Mouse (Mus musculus) brain, adult 2 months (tissue): Measurements from ENCODE around the gene Dnah10.
A peak's percentile ranks its signal among the peaks of the same experiment; 100 is the strongest.

Experiments
- DNase-seq: peaks from one replicate; pipeline ENCODE4 v3.0.0; 2011; ENCODE audit warnings: low read depth, low spot score

The Dnah10 gene

DNA sequence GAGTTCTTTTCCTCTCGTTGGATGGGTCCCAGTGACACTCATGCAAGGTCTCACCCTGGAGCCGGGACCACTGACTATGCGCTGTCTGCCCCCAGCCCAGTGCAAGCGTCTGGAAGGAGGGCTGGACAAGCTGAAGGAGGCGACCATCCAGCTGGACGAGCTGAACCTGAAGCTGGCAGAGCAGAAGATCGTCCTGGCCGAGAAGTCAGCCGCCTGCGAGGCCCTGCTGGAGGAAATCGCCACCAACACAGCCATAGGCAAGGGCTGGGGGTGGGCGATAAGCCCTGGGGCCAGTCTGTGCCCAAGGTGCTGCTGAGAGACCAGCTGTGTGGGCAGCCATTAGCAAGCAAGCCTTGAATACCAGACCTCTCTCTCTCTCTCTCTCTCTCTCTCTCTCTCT lies 87.6 kb downstream of the Dnah10 start:
- DNase-seq: no peak

DNA sequence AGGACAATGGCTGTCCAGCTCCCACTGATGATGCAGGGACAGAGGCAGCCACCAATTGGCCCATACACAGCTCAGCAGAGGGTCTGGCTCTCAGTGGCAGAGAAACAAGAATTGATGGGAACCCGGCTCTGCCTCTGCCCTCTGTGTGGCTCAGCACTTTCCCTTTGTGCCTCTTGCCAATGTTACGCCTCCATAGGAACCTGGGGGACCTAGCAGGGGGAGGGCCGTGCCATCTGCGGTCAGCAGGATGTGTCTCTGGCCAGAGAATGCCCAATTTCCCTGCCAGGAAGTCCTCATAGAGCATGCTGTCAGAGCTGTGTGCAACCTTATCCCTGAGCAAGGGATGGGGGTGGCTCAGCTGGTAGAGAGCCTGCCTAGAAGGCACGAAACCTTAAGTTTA lies 89.9 kb downstream of the Dnah10 start:
- peak; percentile 95 for DNase-seq

DNA sequence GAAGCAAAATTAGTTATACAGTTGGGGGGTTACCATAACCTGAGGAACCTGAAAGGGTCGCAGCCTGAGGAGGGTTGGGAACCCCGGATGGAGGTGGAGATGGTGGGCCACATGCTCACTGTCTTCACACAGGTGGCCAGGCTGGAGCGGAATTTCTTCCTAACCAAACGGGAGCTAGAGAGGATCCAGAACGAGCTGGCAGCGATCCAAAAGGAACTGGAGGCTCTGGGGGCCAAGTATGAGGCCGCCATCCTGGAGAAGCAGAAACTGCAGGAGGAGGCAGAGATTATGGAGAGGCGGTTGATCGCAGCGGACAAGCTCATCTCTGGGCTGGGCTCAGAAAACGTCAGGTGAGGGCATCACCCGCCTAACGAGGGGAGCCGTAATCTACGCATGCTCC lies 92.2 kb downstream of the Dnah10 start:
- DNase-seq: no peak

DNA sequence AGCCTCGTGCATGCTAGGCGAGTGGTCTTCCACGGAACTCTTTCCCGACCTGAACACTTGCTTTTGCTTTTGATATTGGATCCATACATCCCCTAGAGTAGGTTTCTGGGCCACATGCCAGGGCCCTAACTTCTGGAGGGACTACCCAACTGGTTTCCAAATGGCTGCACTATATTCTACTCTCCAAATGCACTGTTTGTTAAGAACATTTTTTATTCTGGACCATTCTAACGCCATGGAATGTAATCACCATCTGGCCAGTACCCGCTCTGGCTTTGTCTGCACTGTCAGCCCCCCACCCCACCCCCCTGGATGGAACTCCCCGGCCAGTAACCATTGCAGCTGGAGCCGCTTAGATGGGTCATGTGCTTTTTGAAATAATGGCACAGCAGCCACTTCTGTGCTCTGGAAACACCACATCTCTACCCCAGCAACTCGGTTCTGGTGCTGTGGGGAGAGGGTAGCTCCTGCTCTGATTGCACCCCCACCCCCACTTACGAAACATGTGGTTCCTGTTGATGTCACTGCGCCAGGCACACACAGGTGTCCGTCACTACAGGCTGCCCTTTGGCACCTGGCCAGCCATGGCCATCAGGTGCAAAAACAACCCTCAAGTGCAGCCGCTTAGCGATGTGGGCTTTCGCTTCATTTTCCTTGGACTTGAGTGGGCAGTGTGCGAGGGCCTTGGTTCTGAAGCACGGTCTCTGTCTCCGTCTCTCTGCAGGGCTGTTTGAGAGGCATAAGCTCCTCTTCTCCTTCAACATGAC lies 97.4 kb downstream of the Dnah10 start:
- peak; percentile 54 for DNase-seq

DNA sequence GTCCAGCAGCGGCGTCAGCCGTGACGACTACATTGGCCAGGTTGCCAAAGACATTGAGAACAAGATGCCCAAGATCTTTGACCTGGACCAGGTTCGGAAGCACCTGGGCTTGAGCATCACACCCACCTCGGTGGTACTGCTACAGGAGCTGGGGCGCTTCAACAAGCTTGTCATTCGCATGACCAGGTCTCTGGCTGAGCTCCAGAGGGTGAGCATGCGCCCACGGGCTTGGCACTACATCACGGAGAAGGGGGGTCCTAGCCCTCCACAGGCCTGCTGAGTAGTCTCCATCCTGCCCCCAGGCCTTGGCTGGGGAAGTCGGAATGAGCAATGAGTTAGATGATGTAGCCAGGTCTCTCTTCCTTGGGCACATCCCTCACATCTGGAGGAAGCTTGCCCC lies 105.4 kb downstream of the Dnah10 start:
- no peak for DNase-seq

DNA sequence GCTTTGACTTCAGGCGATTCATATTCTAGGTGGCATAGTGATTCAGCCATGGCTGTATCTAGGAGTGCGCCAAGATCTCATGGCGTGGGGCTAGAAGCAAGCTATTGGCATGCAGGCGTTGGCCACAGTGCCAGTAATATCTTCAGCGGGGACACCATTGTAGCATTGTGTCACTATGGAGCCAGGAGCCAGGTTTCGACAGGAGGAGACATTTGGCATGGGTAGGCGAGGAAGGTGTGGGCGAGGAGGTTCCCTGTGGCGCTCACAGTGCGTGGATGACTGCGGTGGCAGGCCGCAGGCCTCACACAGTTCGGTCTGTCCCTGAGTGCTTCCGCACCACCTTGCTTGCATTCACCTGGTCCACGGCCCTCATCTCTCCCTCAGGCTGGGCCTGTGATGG lies 110.3 kb downstream of the Dnah10 start:
- DNase-seq: peak; percentile 96

DNA sequence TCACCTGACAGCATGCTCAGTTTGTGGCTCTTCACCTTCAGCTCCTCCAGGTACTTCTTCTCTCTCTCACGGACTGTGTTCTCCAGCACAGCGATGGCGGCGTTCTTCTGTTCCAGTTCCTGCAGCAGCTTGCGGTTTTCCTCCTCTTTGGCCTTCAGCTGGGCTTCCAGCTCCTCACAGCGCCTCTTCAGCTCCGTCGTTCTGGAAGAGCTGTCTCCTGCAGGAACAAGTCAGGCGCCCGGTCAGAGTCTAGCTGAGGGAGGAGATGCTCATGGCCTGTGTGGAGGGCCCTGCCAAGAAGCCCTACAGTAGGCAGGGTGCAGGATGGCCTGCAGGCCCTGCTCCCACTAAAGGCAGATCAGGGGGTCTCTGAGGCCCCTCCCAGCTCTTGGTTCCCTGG lies 111.2 kb downstream of the Dnah10 start:
- peak; percentile 64 for DNase-seq

DNA sequence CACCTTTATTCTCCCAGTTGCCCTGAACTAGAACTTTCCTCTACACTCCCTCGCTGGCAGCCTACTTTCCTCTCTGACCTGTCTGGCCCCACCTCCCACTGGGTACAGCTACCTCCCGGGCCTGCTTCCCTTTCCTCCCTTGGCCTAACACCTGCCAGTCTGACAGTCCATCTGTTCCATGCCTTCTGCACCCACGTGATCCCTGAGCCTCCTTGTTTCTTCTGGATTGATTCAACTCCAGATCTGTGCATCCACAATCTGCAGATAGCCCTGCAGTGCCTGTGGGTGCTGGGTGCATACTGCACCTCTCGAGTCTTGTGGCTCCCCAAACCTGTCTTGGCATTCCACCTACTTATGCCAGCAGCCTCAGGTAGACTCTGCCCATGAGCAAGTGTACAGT lies 111.7 kb downstream of the Dnah10 start:
- DNase-seq: peak; percentile 97

DNA sequence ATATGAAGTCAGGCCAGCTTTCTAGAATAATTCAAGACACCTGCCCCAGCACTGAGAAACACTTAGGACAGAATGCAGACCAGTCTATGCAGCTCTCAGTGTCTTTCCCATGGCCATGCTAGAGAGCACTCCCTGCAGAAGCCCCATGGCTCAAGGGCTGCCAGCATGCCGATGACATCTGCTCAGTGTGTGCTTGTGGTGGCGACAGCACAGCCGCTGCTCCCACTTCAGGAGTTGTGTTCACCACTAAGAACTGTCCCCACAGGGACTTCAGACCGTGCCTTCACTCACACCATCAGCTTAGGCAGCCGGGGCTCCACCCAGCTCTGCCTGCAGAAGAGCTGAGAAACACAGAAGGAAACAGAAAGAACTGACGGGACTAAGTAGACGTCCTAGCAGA lies 115.3 kb downstream of the Dnah10 start:
- DNase-seq: peak; percentile 33

DNA sequence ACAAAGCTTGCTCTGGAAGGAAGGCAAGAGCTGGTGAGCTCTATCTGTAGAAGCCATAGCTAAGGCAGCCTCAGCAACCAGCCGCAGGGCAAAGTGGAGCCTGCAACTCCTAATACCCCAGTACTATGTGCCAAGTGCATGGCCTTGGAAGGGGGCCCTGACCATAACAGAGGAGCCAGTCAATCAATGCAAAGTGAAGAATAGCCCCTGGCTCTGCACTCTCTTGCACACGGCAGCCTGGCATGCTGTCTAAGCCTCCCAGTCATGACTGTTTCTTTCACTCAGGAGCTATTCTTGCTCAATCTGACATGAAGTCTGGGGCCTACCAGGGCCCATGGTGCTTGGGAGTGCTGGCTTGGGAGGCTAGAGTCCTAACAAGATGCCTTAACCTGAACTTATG lies 115.8 kb downstream of the Dnah10 start:
- DNase-seq: no peak

DNA sequence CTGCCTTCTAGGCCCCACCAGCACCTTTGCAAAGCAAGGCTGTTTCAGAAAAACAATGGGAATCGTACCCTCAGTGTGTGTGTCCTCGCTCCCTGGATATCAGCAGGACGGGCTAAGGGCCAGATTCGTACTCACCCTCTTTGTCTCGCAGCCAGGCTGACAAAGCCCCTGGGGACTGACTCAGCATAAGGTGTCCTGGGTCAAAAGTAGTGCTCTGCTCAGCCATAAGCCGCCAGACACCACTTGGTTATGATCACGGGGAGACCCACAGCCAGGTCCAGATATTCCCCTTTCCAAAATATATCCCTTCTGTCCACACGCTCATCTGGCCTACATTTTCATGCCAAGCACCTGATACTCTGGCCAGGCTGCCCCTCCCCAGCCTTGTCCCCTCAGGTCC lies 118.5 kb downstream of the Dnah10 start:
- DNase-seq: peak; percentile 46

DNA sequence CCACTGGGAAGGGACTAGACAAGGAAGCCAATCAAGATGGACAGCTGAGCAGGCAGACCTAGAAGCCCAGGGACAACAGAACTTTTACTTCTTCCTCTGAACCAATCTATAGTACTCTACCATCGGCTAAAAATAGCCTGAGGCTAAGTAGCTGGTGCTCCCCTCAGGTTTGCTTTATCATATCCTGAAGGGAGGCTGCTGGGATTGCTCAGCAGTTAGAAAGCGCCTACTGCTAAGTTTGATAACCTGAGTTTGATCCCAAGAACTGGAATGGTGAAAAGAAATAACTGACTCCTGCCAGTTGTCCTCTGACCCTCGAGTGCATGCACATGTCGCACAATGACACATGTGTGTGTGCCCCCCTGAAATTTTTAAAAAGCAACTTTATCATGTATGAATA lies 120.0 kb downstream of the Dnah10 start:
- DNase-seq: no peak

DNA sequence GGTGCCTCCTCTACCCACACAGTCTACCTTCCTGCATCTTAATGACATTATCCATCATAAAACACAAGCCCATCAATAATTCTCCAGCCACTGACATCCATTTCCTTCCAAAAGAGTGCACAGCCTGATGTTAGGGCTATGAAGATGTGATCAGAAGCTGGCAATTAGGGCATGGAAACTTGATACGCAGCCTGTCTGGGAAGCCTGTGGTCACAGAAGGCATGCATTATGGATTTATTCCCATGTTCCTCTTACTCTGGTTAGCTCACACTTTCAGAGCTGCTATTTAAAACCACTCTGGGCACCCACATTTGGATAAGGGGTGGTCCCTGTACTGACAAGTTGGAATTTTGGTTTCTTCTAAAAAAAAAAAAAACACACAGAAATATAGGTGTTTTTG lies 122.1 kb downstream of the Dnah10 start:
- no peak for DNase-seq

DNA sequence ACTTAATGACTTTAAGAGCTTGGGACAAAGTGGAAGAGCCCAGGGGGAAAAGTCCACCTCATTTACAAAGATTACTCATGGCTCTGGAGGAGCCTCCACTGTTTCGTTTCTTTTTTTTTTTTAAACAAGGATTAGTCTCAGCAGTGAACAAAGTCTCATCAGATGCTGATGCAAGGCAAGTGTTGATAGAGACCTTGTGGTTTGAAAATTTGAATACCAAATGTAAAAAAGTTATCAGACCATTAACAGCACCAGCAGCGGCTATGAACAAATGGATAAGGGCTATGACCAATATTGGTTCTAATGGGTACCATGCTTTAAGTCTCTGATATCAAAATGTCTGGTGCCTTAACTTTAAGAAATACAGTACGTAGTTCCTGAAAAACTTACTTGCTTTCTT lies 124.1 kb downstream of the Dnah10 start:
- no peak for DNase-seq

DNA sequence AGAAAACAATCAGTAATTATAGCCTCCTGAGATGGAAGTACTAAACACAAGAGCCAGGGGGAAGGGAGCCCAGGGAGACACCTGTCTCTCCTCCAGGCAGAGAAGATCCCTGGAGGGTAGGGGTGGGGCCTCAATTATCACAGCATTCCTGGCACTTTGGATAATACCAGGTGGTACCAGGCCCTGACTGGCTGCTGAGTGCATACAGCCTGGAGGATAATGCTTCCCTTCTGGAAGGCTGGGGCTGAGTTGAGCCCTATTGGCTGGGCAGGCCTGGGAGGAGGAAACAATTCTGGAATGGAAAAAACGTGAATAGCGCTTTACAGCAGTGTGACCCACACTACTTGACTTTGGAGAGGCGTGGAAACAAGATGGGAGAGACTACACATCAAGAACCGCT lies 126.7 kb downstream of the Dnah10 start:
- DNase-seq: peak; percentile 69

DNA sequence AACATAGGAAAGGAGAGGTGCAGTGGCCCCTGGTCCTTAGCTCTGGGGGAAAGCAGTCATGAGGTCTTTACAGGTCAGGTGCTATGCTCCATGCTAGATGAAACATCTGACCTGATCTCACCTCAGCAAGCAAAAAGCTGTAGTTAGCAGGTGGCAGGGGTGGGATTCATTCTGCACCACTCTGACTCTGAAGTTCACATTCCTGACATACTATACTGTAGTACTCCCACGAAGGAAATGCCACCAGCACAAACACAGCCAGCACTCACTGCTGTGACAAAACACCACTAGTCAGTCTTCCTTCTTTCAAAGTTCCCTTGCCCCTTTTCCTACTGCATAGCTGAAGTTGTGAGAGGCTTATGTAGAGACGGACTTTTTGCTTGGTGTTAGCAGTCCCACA lies 127.4 kb downstream of the Dnah10 start:
- DNase-seq: no peak

DNA sequence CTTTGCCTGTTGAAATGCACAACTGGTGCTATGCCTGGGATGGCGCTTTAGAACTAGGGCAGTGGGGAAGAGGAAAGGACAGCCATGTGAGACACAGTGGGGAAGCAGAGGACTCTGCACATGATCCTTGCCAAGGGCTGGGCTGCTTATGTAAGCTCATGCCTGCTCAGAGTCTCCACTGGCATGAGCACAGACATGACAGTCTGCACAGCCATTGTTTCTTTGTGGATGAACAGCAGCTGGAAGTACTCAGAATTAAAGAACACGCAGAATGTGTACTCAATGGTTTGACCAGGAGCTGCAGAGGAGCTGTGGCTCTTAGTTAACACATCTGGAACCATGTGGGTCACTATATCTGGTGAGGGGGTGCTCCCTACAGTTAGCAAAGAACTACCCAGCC lies 128.2 kb downstream of the Dnah10 start:
- peak; percentile 93 for DNase-seq

DNA sequence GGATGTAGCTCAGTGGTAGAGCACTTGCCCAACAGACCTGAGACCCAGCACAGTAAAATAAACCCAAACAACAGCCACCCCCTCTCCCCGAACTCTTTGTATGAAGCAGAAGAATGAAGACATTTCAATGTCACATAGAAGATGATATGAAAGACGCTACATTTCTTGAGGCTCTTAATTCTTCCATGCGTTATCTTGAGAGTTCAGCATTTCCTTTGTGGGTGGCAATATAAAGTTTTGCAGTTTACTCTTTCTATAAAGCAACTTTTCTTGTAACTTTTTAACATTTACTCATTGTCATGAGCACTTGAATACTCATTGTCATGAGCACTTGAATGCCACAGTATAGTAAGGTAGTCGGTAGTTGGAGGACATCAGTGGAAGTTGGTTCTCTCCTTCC lies 129.3 kb downstream of the Dnah10 start:
- no peak for DNase-seq

DNA sequence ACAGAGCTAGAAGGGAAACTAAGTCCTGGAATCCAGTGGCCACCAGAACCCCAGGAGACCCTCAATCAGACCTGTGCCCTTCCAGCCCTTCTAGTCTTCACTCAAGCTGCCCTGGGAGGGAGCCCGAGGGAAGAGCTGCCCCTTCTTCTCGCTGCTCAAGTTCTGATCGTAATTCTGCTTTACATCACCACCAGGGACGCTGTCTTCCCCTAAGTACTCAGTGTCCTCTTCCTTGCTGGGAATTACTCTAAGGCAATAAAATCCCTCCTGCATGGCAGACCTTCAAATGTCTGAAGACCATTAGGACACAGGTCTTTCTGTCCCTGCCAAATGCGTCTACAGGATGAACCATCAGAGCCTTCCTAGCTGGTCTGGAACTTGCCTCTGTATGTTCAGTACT lies 135.1 kb downstream of the Dnah10 start:
- DNase-seq: peak; percentile 81

DNA sequence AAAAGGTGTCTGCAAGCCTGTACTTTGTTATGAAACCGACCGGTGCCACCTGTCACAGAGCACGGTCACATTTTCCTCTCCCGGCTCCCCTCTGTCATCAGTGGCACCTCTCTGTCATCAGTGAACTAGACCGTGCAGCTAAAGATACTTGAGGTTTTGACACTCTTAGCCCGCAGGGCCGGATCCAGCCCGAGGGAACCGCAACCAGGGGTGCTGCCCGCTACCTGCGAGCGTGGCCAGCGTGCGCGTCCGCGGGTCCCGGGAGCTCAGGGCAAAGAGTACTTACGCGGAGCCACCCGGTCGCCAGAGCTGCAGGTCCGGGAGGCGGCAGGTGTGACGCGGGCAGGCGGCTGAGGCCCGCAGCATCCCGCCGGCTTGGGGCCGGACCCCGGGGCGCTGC lies 136.6 kb downstream of the Dnah10 start:
- DNase-seq: peak; percentile 79

DNA sequence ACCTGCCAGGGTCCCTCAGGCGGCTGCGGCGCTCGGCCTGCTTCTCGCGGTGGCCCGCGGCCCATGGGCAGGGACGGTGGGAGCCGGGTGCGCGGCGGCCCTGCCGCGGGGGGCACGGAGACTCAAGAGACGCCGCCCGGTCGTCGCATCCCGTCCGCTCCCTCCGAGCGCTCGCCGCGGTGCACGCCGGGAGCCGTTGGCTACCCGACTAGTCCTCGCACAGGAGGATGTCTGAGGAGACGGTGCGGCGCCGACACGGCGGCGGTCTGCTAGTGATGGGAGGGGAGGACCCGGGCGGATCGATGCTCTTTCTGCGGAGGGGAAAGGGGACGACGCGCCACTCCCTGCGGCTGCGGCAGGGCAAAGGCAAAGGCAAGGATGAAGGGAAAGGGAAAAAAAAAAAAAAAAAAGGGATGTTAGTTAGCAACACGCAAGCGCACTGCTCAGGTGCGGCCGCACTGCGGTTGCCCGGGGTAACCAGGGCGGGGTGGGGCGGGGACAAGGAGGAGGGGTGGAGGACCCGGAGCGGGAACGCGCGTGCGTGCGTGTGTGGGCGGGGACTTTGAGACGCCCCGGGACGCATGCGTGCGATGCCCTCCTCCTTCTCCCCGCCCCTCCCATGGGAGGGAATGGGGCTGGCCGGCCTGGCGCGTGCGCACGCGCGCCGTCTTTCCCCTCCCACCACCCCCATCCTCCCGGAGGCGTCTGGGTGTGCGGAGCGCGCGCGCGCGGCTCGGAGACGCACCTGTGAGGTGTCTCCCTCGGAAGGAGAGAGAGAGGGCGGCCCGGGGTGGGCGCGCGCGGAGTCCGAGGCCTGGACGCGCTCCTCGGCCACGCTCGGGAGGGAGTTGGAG lies 137.4 kb downstream of the Dnah10 start, which contains the start of the genes Ccdc92 and Zfp664:
TSS of gene Ccdc92 (minus strand) at position 412 of the 854 bp plus-strand sequence.
TSS of gene Zfp664 (plus strand) at position 679 of the 854 bp plus-strand sequence.
- DNase-seq: peak; percentile 100

DNA sequence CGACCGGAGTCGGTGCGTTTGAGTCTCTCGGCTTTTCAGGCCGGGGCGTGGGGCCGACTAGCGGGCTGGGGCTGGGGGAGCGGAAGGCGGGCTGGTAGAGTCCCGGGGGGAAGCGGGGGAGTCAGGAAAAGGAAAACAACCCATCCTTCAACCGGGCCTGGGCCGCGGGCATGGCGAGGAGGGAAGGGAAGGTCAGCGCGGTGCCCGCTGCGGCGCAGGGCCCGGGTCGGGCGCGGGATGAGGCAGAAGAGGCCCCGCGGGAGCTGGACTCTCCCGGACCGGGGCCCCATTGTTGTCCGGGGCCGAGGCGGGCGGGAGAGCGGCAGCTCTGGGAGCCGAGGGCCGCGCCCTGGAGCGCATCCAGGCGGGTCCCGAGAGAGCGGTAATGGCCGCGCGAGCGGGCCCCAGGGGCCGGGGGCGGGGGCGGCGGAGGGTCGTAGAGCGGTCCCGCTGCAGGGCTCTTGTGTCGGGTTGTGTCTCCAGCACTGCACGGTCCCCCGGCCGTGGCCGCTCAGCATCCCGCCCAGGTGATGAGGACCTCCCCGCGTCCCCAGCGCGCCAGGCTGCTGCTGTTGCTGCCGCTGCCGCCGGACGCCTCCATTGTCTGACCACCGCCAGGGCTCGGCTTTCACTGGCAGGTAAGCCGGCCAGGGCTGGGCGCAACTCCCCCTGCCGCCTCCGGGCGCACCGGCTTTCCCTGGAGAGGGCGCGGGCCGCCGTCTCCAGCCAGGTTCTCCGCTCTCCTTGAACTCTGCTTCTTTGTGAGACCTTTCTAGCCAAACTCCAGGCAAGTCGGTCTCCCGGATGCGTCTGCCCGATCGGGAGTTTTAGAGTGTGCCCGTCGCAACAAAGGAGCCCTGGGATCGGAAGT lies 138.2 kb downstream of the Dnah10 start:
- DNase-seq: no peak
